Mouse (Mus musculus) cortical plate, adult 2 months (tissue): ENCODE measurements around the gene Nrn1.

Experiments used
- CTCF ChIP-seq: fragments of 200-500 bp; IDR thresholded peaks from 2 replicates; pipeline ENCODE4 v1.5.1; 2011; ENCODE audit warnings: mild to moderate bottlenecking, control low read depth, low read length; ENCODE audit not compliant: insufficient read depth; ENCODE audit errors: extremely low read depth
- POLR2A ChIP-seq: fragments of 200-500 bp; IDR thresholded peaks from 2 replicates; pipeline ENCODE4 v1.6.1; 2011; ENCODE audit warnings: mild to moderate bottlenecking, low read length, control low read depth; ENCODE audit not compliant: insufficient read depth; ENCODE audit errors: extremely low read depth

GRCm38 (mm10) chr13:36751861-36752260, 16.9 kb upstream of the Nrn1 start:
- TF ChIP-seq CTCF (no peak), POLR2A (no peak)
